Mouse (Mus musculus) ES-E14 (cell line): ENCODE data around the gene Igfbp3.

Experiments
- CHD2 ChIP-seq: IDR thresholded peaks from 2 replicates; pipeline ENCODE4 v1.6.1; 2014; ENCODE audit warnings: mild to moderate bottlenecking, low read depth, low read length, inconsistent platforms
- HCFC1 ChIP-seq: IDR thresholded peaks from 2 replicates; pipeline ENCODE4 v1.6.1; 2012; ENCODE audit warnings: low read length, inconsistent platforms, borderline replicate concordance; ENCODE audit not compliant: insufficient read depth
- MAFK ChIP-seq: IDR thresholded peaks from 2 replicates; pipeline ENCODE4 v1.6.1; 2014; ENCODE audit warnings: mild to moderate bottlenecking, low read depth, low read length, inconsistent platforms; ENCODE audit not compliant: insufficient read depth
- ZC3H11A ChIP-seq: IDR thresholded peaks from 2 replicates; pipeline ENCODE4 v1.6.1; 2012; ENCODE audit warnings: low read depth, mild to moderate bottlenecking, inconsistent platforms, low read length, borderline replicate concordance
- ZNF384 ChIP-seq: IDR thresholded peaks from 2 replicates; pipeline ENCODE4 v1.6.1; 2012; ENCODE audit warnings: low read depth, low read length, inconsistent platforms

DNA sequence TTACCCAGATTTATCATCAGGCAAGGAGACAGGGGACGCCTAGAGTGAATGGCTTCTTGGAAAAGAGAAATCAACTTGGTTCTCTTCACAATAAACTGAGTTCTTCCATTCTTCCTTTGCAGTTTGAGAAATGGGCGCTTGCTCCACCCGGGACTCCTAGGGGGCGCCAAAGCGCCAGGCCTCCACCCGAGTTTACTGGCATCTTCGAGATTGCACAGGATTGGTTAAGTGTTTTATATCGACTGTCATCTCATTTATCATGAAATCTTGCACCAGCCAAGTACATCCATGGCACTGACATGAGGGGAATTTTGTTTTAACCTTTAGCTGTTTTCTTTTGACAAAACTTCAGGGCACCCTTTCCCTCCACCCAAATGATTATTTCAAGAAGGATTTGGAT, 2.0 kb upstream of the Igfbp3 start:
- TF ChIP-seq MAFK: no peak
- TF ChIP-seq CHD2: no peak
- TF ChIP-seq ZNF384: no peak
- TF ChIP-seq HCFC1: no peak
- peak; percentile 50; the same call in 1 of the 2 replicates for TF ChIP-seq ZC3H11A
